Mouse (Mus musculus): ENCODE measurements at regions not wholly inside any gene's neighbourhood (a gene's known extent, or its start where the extent isn't known, plus 50 kb on each side); places are given as distances from the start of the nearest gene placed in this dataset.

DNA sequence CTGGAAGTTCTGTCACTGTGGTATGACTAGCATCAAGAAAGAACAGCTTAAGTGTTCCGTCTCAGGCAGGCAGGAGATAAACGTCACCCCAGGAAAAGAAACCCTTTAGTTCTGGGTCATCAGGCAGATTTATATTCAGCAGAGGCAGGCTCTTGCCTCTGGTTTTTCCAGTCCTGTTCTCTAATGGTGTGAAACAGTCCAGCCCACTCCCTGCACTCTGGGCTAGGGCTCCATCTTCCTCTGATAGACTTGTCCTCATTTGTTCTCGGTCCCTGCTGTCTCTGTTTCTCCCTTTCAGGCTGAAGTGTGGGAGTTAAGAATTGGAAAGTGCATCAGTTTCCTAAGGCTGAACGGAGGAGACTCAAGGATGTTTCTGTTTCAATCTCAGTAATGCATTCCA lies 240.0 kb downstream of the Csl start (continued):
- no peak for TF ChIP-seq RCOR1 (IDR thresholded peaks at IDR 0.05; ENCODE audit: low read depth, low read length)

DNA sequence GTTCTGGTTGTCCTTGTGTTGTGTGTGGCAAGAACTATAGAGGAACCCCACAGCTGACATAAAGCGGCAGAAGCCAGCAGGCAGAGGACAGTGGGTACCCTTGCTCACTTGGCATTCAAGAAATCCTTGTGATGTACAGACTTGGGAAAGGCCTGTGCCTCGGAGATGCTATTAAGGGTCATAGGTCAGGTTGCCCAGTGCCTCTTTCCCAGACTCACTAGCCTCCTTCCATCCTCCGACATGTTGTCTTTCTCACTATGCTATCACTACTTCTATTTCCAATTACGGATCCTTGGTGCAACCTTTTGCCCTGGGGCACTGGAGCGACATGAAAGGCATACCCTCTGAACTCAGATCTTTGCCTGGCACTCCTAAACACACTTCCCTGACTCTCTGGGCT lies 235.6 kb downstream of the Csl start:
- DNase-seq (ENCODE audit: low read depth, low spot score) = no peak
- no peaks in the 10 kb centered on the region for H3K9me3 ChIP-seq (replicated peaks; ENCODE audit: insufficient read depth, low read length)
- no peak overlapping the region for H3K4me3 ChIP-seq (ENCODE audit: control insufficient read depth in 1 of 2, insufficient read depth in 1 of 2, low read depth in 2 of 2, low read length in 2 of 2)
- no peak overlapping the region for H3K27ac ChIP-seq (ENCODE audit: control insufficient read depth, low read depth, low read length)
- H3K4me1 ChIP-seq (ENCODE audit: control insufficient read depth in 1 of 2, insufficient read depth in 2 of 2, low read length in 2 of 2) = no peaks in the 10 kb centered on the region
- H3K27me3 ChIP-seq (ENCODE audit: control insufficient read depth in 1 of 2, insufficient read depth in 2 of 2, low read length in 2 of 2) = no peaks in the 10 kb centered on the region
- H3K79me2 ChIP-seq (ENCODE audit: control insufficient read depth, insufficient read depth, low read length, poor library complexity) = no peaks in the 10 kb centered on the region
- H3K9ac ChIP-seq (ENCODE audit: control insufficient read depth, low read depth, low read length, poor library complexity, severe bottlenecking) = no peak overlapping the region
- H3K36me3 ChIP-seq (ENCODE audit: control insufficient read depth in 1 of 2, insufficient read depth in 2 of 2, low read length in 2 of 2) = no peaks in the 10 kb centered on the region
- TF ChIP-seq MXI1 (IDR thresholded peaks at IDR 0.05; ENCODE audit: low read depth, low read length) (no peak), CHD1 (IDR thresholded peaks at IDR 0.05; ENCODE audit: low read depth, low read length) (no peak), EP300 (IDR thresholded peaks at IDR 0.05; ENCODE audit: low read depth in 1 of 2, low read length in 2 of 2) (no peak), MYB (IDR thresholded peaks at IDR 0.05; ENCODE audit: low read depth, low read length) (no peak), TCF12 (IDR thresholded peaks at IDR 0.05; ENCODE audit: low read depth, low read length) (no peak), SIN3A (IDR thresholded peaks at IDR 0.05; ENCODE audit: low read length) (no peak), UBTF (IDR thresholded peaks at IDR 0.05; ENCODE audit: borderline replicate concordance, insufficient read depth, low read depth, low read length) (no peak), ZNF384 (IDR thresholded peaks at IDR 0.05; ENCODE audit: low read depth, low read length) (no peak), ETS1 (IDR thresholded peaks at IDR 0.05; ENCODE audit: low read depth, low read length) (no peak), POLR2A (IDR thresholded peaks at IDR 0.05; ENCODE audit: control insufficient read depth in 1 of 2, insufficient read depth in 1 of 2, low read depth in 1 of 2, low read length in 2 of 2, poor library complexity in 1 of 2) (no peak)

DNA sequence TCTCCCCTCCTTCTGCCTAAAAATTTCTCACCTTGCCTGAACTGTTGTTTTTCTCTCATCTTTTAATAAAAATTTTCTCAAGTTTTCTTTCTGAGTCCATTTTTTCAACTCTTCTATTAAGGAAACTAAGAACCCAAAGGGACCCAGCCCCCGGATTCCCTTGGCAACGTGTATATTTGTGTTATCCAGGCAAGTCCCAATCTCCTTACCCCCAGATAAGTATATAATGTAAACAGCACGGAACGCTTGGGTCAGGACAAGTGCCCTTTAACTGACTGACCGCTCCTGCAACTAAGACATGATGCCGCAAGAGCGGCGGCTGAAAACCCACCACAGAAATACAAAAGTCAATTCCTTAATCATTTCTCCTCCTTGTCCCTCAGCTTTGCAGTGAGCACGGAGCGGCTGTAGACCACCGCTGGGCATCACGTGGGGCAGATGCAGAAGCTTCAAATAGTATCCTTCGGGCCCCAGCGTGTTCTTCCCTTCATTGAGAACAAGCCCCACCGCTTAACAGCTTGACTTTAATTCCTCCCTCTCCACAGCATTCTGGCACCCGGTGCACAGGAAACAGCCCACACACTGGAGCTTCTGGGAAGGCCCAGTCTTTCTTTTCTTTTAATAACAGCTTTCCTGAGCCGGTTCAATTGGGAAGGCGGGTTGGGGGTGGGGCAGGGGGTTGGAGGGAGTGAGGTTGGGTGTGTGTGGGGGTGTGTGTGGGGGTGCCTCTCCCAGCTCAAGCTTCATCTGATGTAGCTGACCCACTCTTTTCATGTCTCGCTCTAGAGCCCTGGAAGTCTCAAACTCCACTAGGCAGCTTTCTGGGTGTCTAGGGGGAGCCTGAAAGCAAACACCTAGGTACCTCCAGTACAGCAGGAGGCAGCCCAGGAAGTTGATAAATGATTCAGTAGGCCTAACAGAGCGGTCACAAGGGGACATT lies 234.9 kb downstream of the Csl start:
- Histone ChIP-seq H3K27ac (ENCODE audit: control insufficient read depth, low read depth, low read length) (no peak overlapping the region), H3K36me3 (ENCODE audit: control insufficient read depth in 1 of 2, insufficient read depth in 2 of 2, low read length in 2 of 2) (no peaks in the 10 kb centered on the region), H3K27me3 (ENCODE audit: control insufficient read depth in 1 of 2, insufficient read depth in 2 of 2, low read length in 2 of 2) (no peaks in the 10 kb centered on the region), H3K79me2 (ENCODE audit: control insufficient read depth, insufficient read depth, low read length, poor library complexity) (no peaks in the 10 kb centered on the region), H3K4me3 (ENCODE audit: control insufficient read depth in 1 of 2, insufficient read depth in 1 of 2, low read depth in 2 of 2, low read length in 2 of 2) (no peak overlapping the region), H3K4me1 (ENCODE audit: control insufficient read depth in 1 of 2, insufficient read depth in 2 of 2, low read length in 2 of 2) (no peaks in the 10 kb centered on the region), H3K9ac (ENCODE audit: control insufficient read depth, low read depth, low read length, poor library complexity, severe bottlenecking) (no peak overlapping the region), H3K9me3 (replicated peaks; ENCODE audit: insufficient read depth, low read length) (no peaks in the 10 kb centered on the region)
- no peak for DNase-seq (ENCODE audit: low read depth, low spot score)
- TF ChIP-seq ZNF384 (IDR thresholded peaks at IDR 0.05; ENCODE audit: low read depth, low read length) (no peak), CHD1 (IDR thresholded peaks at IDR 0.05; ENCODE audit: low read depth, low read length) (no peak), SMC3 (IDR thresholded peaks at IDR 0.05; ENCODE audit: low read depth, low read length) (no peak), ETS1 (IDR thresholded peaks at IDR 0.05; ENCODE audit: low read depth, low read length) (no peak), BHLHE40 (IDR thresholded peaks at IDR 0.05; ENCODE audit: borderline replicate concordance, low read depth, low read length) (no peak), MXI1 (IDR thresholded peaks at IDR 0.05; ENCODE audit: low read depth, low read length) (no peak), TCF12 (IDR thresholded peaks at IDR 0.05; ENCODE audit: low read depth, low read length) (no peak), MYC (IDR thresholded peaks at IDR 0.05; ENCODE audit: low read depth, low read length) (no peak), RAD21 (IDR thresholded peaks at IDR 0.05; ENCODE audit: low read depth, low read length) (no peak), MAX (IDR thresholded peaks at IDR 0.05; ENCODE audit: low read length) (no peak), UBTF (IDR thresholded peaks at IDR 0.05; ENCODE audit: borderline replicate concordance, insufficient read depth, low read depth, low read length) (no peak)

Data from MEL (cell line).